7 mouse cellular contexts compared by ENCODE assay signal in the genomic region with DNA sequence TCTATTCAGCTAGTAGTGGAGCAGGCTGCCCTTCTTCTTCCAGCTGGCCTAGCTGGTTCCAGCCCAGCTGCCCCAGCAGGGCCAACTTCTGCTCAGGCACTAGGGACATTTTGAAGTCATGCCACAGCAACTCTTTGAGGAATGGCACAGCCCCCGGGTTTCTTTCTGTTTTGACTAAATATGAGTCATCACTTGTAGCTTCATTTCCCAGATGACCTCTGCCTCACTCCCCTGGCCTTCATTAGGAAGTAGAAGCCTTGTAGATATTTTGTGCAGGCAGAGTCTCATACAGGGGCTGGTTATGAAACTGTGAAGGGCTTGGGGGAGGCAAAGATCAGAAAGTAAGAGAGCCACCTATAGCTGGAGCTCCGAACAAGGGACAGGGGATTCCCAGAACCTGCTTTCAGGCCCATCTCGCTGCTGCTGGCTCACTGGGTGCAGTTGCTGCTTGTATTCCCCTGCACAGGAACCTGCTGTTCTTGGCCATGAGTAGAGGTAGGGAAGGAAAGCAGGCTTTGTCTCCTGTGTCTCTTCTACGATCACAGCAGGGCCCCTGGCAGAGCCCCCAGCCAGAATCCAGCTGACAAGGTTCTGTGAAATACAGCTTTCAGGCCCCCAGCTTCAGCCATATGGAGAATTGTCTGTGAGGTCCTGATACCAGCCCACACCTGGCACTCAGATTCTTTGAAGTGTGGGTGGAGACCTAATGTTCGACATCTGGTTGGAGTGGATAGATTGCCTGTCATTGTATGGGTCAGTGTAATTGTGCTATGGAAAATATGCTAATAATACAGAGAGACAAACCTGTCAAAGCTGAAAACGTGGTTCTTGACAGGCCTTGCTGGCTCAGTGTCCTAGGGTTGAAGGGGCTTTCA. TPM values are rescaled to one million over a fixed set of nuclear protein-coding genes. Genes with fewer than 3 reads are reported as not detected.
A peak's percentile ranks its signal among the peaks of the same experiment; 100 is the strongest.
DNase-seq lines count a peak whose midpoint lies in the region; ATAC-seq and TF ChIP-seq lines count a peak whose summit lies in the region.

No protein-coding gene starts in this region.

- dilution Hi-C loops in CH12.LX (cut with MboI; ENCODE audit: extremely low pct_ligation_motif_present, extremely low pct_unique_long_range_greater_than_20kb, low sequenced_read_pairs) = no loop called here

- DNase-seq in 3T3-L1 (ENCODE audit: low read depth, low spot score) (peak; percentile 89), CH12.LX (ENCODE audit: extremely low read depth) (peak; percentile 86)
- peak; percentile 47 to 54 for DNase-seq in cerebellum, postnatal 14 days
- DNase-seq in kidney, postnatal 14 days = peak; percentile 37
- peak; percentile 25 for DNase-seq in mesoderm, embryonic 11.5 days (ENCODE audit: low read depth, low spot score)
- no peak for DNase-seq in thymus, postnatal 36 days

- peak overlapping the region; percentile 12 for H3K9ac ChIP-seq in CH12.LX (ENCODE audit: insufficient read depth, low read depth)
- peak overlapping the region; percentile 31; the same call in 1 of the 2 replicates for H3K9ac ChIP-seq in heart, embryonic 14.5 days (ENCODE audit: low read length)

- peaks cover 35 to 85% of the 10 kb centered on the region in 2 experiments for H3K4me1 ChIP-seq in CH12.LX (ENCODE audit: control insufficient read depth in 1 of 2, insufficient read depth in 2 of 2)
- H3K4me1 ChIP-seq in heart, embryonic 14.5 days (ENCODE audit: control insufficient read depth in 2 of 2, insufficient read depth in 2 of 2, low read length in 2 of 2) = peaks cover 14 to 41% of the 10 kb centered on the region in 2 experiments

- peak overlapping the region; percentile 77 for H3K4me2 ChIP-seq in CH12.LX (ENCODE audit: insufficient read depth, low read depth, poor library complexity, severe bottlenecking)
- no peak overlapping the region for H3K4me2 ChIP-seq in heart, embryonic 14.5 days (ENCODE audit: low read length)

- peak; percentile 90 for TF ChIP-seq EP300 in CH12.LX (IDR thresholded peaks at IDR 0.05; ENCODE audit: low read length)

- TF ChIP-seq RAD21 in CH12.LX (IDR thresholded peaks at IDR 0.05; ENCODE audit: low read depth, low read length) = peak; percentile 14

- no peaks in the 10 kb centered on the region for H3K9me3 ChIP-seq in CH12.LX (replicated peaks; ENCODE audit: low read length)
- no peaks in the 10 kb centered on the region for H3K9me3 ChIP-seq in heart, embryonic 14.5 days (ENCODE audit: control insufficient read depth, low read length)

- no peak for ATAC-seq in heart, embryonic 14.5 days (ENCODE audit: insufficient number of reproducible peaks, insufficient read depth, low FRiP score, low read depth)

- in situ Hi-C loops in CH12.LX (cut with MboI; ENCODE audit: low pct_ligation_motif_present, low pct_unique_long_range_greater_than_20kb, low sequenced_read_pairs) = loop anchor here (25.0 kb wide), 1 partner anchor 163 kb away; no protein-coding TSS in a partner anchor

- TF ChIP-seq CTCF in CH12.LX (conservative IDR thresholded peaks at IDR 0.05 in 1 of 2, IDR thresholded peaks at IDR 0.05 in 1 of 2; ENCODE audit: low read depth in 2 of 2, low read length in 2 of 2) = 0 out of 4 replicates have a peak, but pooled peaks of 1 of the 2 experiments have one; percentile 8

- no peaks in the 10 kb centered on the region for H3K36me3 ChIP-seq in CH12.LX (replicated peaks in 1 of 2; ENCODE audit: control insufficient read depth in 1 of 2, insufficient read depth in 1 of 2, low read length in 1 of 2)
- H3K36me3 ChIP-seq in heart, embryonic 14.5 days (ENCODE audit: control insufficient read depth, insufficient read depth, low read length) = no peaks in the 10 kb centered on the region

- peak overlapping the region in 2 of 3 experiments; percentile 22 to 36 for H3K4me3 ChIP-seq in CH12.LX (replicated peaks in 1 of 3; ENCODE audit: low read depth in 2 of 3, low read length in 2 of 3, poor library complexity in 1 of 3)
- no peak overlapping the region for H3K4me3 ChIP-seq in heart, embryonic 14.5 days (ENCODE audit: control insufficient read depth in 1 of 2, insufficient read depth in 1 of 2, low read depth in 1 of 2, low read length in 2 of 2)

- H3K79me2 ChIP-seq in CH12.LX (replicated peaks; ENCODE audit: control insufficient read depth, extremely low read depth, insufficient read depth, poor library complexity, severe bottlenecking) = no peaks in the 10 kb centered on the region

- WGBS in heart, embryonic 14.5 days = 47% methylated on average over 6 of the region's 6 CpGs

- TF ChIP-seq POLR2A in CH12.LX (IDR thresholded peaks at IDR 0.05; ENCODE audit: low read depth, low read length) = peak; percentile 28; the same call in 1 of the 2 replicates

- H3K27ac ChIP-seq in CH12.LX (ENCODE audit: insufficient read depth, low read depth) = peak overlapping the region; percentile 90
- peak overlapping the region in 1 of 2 experiments; percentile 35; a peak in 1 of 4 replicates for H3K27ac ChIP-seq in heart, embryonic 14.5 days (replicated peaks in 1 of 2; ENCODE audit: control insufficient read depth in 1 of 2, insufficient read depth in 1 of 2, low read depth in 2 of 2, low read length in 2 of 2)

- H3K27me3 ChIP-seq in CH12.LX (replicated peaks) = no peaks in the 10 kb centered on the region
- no peaks in the 10 kb centered on the region for H3K27me3 ChIP-seq in heart, embryonic 14.5 days (ENCODE audit: control insufficient read depth, insufficient read depth, low read length)

TF ChIP-seq in CH12.LX, 34 proteins besides CTCF, POLR2A, EP300 and RAD21:
- no peak for TF ChIP-seq E2F4 (IDR thresholded peaks at IDR 0.05; ENCODE audit: insufficient replicate concordance, low read depth, low read length)
- peak; percentile 31; the same call in 1 of the 2 replicates for TF ChIP-seq ZNF384 (IDR thresholded peaks at IDR 0.05; ENCODE audit: low read depth, low read length)
- TF ChIP-seq ELF1 (IDR thresholded peaks at IDR 0.05; ENCODE audit: low read depth, low read length) = peak; percentile 68; the same call in 1 of the 2 replicates
- no peak for TF ChIP-seq ZMIZ1 (IDR thresholded peaks at IDR 0.05; ENCODE audit: low read depth, low read length)
- no peak for TF ChIP-seq ZKSCAN1 (IDR thresholded peaks at IDR 0.05; ENCODE audit: borderline replicate concordance, low read depth, low read length)
- TF ChIP-seq SIN3A (IDR thresholded peaks at IDR 0.05; ENCODE audit: low read length) = peak; percentile 72
- TF ChIP-seq JUND (conservative IDR thresholded peaks at IDR 0.05; ENCODE audit: low read depth, low read length) = peak; percentile 91
- peak; percentile 70 for TF ChIP-seq MYC (IDR thresholded peaks at IDR 0.05; ENCODE audit: low read depth, low read length)
- peak; percentile 28; the same call in 1 of the 2 replicates for TF ChIP-seq SMC3 (IDR thresholded peaks at IDR 0.05; ENCODE audit: low read depth, low read length)
- TF ChIP-seq USF1 (IDR thresholded peaks at IDR 0.05; ENCODE audit: low read depth, low read length) = no peak
- peak; percentile 82 for TF ChIP-seq MEF2A (IDR thresholded peaks at IDR 0.05; ENCODE audit: borderline replicate concordance, low read depth, low read length)
- TF ChIP-seq ZC3H11A (IDR thresholded peaks at IDR 0.05; ENCODE audit: low read depth, low read length) = no peak
- TF ChIP-seq TBP (conservative IDR thresholded peaks at IDR 0.05; ENCODE audit: low read depth, low read length) = peak; percentile 63; the same call in 1 of the 2 replicates
- TF ChIP-seq MAZ (IDR thresholded peaks at IDR 0.05; ENCODE audit: low read depth, low read length) = peak; percentile 90
- TF ChIP-seq GABPA (IDR thresholded peaks at IDR 0.05; ENCODE audit: insufficient replicate concordance, low read depth, low read length) = no peak
- peak; percentile 65 for TF ChIP-seq RCOR1 (conservative IDR thresholded peaks at IDR 0.05; ENCODE audit: low read depth, low read length)
- TF ChIP-seq IRF4 (IDR thresholded peaks at IDR 0.05; ENCODE audit: low read depth, low read length) = peak; percentile 96
- TF ChIP-seq TCF12 (IDR thresholded peaks at IDR 0.05; ENCODE audit: low read depth, low read length) = peak; percentile 72
- 0 out of 2 replicates have a peak, but pooled peaks have one; percentile 41 for TF ChIP-seq NELFE (IDR thresholded peaks at IDR 0.05; ENCODE audit: low read depth, low read length)
- peak; percentile 96 for TF ChIP-seq MXI1 (IDR thresholded peaks at IDR 0.05; ENCODE audit: low read depth, low read length)
- TF ChIP-seq ETS1 (conservative IDR thresholded peaks at IDR 0.05; ENCODE audit: low read depth, low read length) = peak; percentile 97
- TF ChIP-seq BHLHE40 (IDR thresholded peaks at IDR 0.05; ENCODE audit: low read depth, low read length) = peak; percentile 83
- peak; percentile 85 for TF ChIP-seq MAX (IDR thresholded peaks at IDR 0.05; ENCODE audit: low read length)
- TF ChIP-seq JUN (IDR thresholded peaks at IDR 0.05; ENCODE audit: insufficient read depth, low read depth, low read length) = peak; percentile 85
- peak; percentile 79; the same call in 1 of the 2 replicates for TF ChIP-seq CHD1 (IDR thresholded peaks at IDR 0.05; ENCODE audit: low read depth, low read length)
- TF ChIP-seq HCFC1 (IDR thresholded peaks at IDR 0.05; ENCODE audit: low read depth, low read length) = peak; percentile 40; the same call in 1 of the 2 replicates
- 0 out of 2 replicates have a peak, but pooled peaks have one; percentile 10 for TF ChIP-seq NRF1 (IDR thresholded peaks at IDR 0.05; ENCODE audit: low read depth, low read length)
- peak; percentile 68 for TF ChIP-seq MAFK (IDR thresholded peaks at IDR 0.05; ENCODE audit: insufficient replicate concordance, low read length)
- TF ChIP-seq UBTF (IDR thresholded peaks at IDR 0.05; ENCODE audit: low read depth, low read length) = peak; percentile 82
- no peak for TF ChIP-seq KAT2A (IDR thresholded peaks at IDR 0.05; ENCODE audit: insufficient replicate concordance, low read length)

RNA-seq across cellular contexts. Expression of gene Nck2, which starts 30.4 kb away (rescaled TPM):
- total RNA-seq in CH12.LX (2012; rRNA removed) = 6.4 and 7.6 TPM in 2 replicates
- 4.4 and 5.2 TPM in 2 replicates for total RNA-seq in CH12.LX (2014; rRNA removed)
- polyA plus RNA-seq in CH12.LX (2012; ENCODE audit: insufficient read length, low read depth) = 4.6 and 6.8 TPM in 2 replicates
- polyA plus RNA-seq in heart, embryonic 14.5 days (2014; fragmentation: Nextera tagmentation; extraction: Ambion mirVana) = 28.5 and 28.8 TPM in 2 replicates

Comparison
In these comparisons a context has a peak if more than half of its experiments do, and no peak if none do; other contexts are left out.
1. DNase-seq: peak in 3T3-L1 (single experiment), CH12.LX (single experiment), cerebellum, postnatal 14 days (2 of 2), kidney, postnatal 14 days (single experiment) and mesoderm, embryonic 11.5 days (single experiment); none in thymus, postnatal 36 days (0 of 2).
2. H3K4me3 ChIP-seq: peak in CH12.LX (2 of 3); none in heart, embryonic 14.5 days (0 of 2).